Mouse (Mus musculus) cerebellum, adult (tissue): Measurements from ENCODE around the gene Ercc5.

Experiments used
- ATAC-seq: cut with Nextera tagmentation; 2 replicates; pipeline ENCODE4 v1.9.2; 2017; ENCODE audit warnings: mild to moderate bottlenecking, moderate library complexity, mixed read lengths; ENCODE audit not compliant: insufficient number of reproducible peaks, low FRiP score, low TSS enrichment

Gene Ercc5

DNA sequence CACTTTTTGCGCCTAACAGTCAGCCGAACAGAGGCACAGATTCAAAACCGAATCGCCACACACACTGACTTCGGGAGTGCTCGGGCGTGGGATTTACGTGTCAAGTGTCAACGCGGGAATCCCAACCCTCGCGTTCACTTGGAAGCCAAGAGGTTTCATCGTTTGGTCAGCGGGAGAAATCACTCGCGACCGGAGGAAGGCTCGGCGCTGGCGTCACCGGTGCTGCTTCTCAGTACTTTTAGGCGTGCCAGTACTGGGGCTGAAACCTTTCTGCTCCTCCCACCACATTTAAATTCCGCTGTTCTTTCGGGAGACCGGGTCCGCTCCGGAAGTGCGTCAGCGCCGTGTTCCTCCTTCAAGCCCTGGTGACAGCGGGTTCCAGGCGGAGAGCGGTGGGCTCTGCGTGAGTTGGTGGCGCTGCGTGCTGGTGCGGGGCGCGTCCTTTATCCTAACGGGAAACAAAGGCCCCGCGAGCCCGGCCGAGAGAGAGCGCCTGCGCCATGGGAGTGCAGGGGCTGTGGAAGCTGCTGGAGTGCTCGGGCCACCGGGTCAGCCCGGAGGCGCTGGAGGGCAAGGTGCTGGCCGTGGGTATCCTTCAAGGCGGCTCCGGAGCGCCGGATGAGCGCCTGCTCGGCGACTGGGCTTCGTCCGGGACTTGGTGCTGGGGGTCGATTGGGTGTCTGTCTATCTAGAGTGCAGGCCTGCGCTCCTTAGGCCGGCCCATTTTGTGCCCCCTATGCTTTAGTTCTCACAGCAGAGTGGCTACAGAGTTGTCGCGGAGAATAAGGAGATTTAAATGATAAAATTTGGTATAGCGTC is at the start of gene Ercc5:
Gene Ercc5 (plus strand): TSS at position 182 of the 819 bp plus-strand sequence.
- ATAC-seq = peak; percentile 97

DNA sequence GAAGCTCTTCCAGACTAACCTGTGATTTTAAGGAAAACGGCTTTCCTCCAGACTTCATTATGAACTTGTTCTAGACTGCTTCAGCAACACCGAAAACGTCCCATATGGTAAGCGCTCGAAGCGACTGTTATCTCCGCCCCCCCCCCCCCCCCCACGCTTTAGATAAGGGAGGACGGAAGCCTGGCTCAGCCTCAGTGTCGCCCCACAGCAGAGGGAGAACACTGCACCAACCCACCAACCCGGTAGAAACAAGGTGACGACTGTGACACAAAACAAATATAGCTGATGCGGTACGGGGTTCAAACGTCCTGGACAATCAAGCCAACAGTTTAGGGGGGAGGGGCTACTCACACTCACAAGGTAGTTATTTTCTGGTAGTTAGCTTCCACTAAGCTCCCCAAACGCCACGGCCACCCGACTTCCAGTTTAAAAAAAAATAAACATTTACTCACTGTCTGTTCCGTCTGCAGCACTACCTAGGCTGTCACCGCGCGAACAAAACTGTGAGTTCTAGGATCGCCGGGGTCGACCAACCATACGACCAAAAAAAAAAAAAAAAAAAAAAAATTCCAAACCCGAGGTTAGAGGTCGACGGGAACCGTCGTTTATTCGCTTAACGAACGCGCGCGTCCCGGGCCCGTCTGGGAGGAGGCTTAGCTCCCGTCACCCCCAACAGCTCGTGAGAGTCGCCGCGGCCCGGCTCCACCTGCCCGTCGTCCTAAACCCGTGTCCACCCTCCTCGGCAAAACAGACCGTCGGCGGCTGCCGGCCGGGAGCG is 45.9 kb upstream of the Ercc5 start:
- ATAC-seq = peak; percentile 71

DNA sequence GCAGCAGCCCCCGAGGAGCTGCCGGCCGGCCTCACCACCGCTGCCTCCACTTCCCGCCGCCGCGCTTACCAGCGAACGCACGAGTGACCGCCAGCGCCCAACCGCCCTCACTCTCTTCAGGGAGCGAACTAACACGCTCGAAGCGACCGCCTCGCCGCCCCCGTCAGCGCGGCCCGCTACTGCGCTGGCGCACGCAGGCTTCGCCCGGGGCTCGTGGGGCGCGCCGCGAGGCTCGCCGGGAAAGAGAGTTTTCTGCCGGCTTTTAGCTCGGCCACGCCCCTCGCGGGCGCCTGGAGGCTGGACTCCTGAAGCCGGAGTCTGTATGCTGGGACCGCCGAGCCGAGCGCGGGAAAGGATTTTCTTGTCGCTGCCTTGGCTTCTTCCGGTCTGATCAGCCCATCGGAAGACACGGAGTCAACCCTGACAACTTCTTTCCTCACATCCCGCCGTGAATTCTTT is 45.3 kb upstream of the Ercc5 start, which contains the start of gene Tex30:
Gene Tex30 (minus strand): TSS at position 183 of the 459 bp plus-strand sequence.
- ATAC-seq = peak; percentile 99

DNA sequence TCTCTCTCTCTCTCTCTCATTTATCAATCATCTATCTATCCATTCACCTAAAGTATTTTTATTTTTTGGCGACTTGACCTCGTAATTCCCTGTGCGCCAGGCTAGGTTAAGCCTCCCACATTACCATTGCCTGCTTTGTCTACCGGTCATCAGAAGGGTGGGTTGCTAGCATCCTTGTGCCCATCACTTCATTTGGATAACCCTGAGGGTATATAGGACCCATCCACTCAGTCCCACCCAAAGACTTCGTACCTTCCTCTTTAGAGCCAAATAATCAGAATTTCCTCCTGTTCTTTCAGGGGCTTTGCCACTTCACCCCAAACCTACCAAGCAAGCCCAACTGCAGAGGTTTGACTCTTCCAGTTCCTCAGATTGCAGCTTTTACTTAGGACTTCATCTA is 44.6 kb upstream of the Ercc5 start:
- no peak for ATAC-seq

DNA sequence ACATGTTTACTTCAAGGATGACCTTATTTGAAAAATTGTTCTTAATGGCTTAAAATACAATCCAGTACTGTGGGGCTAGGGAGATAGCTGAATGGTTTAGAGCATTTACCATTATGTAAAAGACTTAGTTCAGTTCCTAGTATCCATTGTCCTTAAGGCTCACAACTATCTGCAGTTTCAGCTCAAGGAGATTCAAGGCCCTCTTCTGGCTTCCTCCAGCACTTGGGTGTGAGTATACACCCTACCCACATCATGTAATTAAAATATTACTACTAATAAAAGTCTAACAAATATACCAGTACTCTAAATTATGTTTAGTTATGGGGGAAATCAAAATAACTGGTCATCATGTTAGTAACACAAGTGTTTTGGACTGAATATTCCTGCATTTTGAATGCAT is 30.0 kb upstream of the Ercc5 start:
- ATAC-seq = no peak

DNA sequence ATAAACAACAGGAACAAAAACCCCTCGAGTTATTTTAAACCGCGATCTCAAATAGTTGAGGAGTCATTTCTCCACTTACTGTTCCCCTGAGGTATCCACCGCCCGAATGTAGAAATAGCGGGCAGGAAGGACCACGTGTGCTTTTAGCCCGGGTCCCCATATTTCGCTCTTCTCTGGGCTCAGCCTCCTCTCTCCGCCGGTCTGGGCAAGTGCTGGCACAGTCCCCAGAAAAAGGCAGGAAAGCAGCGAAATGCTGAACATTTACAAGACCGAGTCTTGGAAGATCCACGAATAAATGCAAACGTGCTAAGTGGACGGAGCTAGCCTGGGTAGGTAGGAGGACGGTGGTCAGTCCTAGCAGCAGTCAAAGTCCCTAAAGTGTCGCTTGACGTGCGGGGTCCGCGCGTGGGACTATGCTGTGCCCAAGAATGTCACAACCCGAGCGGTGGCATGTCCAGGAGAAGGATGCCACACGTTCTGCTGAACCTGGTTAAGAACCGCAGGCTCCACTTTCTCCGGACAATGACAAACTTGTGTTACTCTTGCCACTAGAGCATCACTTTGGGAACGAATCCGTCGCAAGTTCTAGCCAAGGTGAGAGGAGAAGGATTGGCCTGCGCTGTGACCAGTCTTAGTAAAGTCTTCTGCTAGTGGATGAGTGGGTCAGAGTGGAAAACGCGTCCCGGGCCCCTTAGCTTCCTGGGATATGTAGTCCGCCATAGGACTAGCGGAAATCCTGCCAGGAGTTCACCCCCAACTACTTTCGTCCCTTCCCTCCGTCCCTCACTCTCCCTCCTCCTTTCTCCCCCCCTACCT is 29.1 kb upstream of the Ercc5 start, which contains the start of the genes Kdelc1 and Bivm:
Gene Kdelc1 (minus strand): TSS at position 570 of the 816 bp plus-strand sequence.
Gene Bivm (plus strand): TSS at position 719 of the 816 bp plus-strand sequence.
- ATAC-seq = peak; percentile 97

DNA sequence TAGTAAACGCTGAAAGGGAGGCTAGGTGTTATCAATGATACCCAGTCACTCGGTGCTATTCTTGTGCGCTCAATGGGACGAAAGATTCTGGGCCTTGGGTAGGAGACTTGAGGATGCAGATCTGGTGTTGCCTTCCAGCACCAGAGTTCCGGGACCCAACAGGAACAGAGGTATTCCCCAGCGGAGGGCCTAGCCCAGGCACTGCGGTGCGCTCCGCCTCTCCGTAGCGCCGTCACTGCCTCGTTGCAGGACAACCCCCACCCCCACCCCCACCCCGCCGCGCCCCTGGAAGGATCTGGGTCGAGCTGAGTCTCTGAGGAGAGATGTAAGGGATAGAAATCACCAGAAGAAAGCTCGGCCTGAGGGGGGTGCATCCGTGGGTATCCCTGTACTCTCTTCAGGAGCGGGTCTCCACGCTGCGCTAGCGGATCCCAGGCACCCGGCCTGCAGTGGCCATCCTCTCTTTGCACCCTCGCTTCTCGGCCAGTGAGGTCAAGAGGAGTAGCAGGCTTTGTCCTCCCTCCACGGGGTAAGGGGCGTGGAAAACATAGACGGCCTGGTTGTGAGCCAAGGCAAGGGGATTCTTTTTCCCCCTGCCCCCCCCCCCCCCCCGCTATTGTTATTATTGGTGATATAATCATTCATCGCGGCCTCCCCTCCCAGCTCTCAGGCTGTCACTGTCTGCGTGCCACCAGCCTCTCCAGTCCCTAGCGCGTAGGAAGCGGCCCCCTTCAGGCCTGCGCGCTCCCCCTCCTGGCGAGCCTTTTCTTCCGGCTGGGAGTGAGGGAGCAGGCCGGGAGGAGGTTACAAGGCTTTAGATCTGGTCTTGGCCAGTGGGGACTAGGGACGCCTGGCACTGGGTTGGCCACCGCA is 28.1 kb upstream of the Ercc5 start:
- peak; percentile 77 for ATAC-seq

DNA sequence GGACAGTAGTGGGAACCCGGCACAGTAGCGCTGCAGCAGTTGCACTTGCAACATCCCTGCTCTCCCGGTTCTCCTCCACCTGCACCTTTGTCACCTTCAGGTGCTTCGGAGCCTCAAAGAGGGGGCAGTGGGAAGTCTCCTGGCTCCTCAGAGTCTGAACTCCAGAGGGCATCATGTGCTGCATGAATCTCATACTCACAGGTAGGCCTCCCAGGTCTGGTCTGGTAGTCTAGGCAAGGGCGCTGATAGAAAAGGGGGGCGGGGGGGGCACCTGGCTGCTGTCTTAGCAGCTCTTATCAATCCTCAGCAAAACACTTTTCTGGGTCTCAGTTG is 27.5 kb upstream of the Ercc5 start:
- ATAC-seq = no peak; the same call in 1 of the 2 replicates

DNA sequence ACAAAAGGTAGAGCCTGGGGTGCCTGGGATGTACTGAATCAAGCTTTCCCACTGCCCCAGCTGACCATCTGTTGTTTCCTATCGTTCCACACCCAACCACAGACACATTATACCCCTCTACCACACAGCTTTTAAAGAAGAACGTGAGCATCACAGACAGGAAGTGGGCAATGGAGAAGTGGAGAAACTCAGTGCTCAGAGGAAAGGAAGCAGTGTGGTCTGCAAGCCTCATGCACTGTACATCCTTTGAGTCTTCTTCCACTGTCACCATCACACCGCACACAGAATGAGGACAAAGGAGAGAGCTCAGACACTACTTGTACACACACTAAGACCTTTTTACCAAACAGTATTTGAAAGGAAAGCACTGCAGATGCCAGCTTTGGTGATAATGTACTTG is 25.3 kb upstream of the Ercc5 start:
- ATAC-seq = no peak

DNA sequence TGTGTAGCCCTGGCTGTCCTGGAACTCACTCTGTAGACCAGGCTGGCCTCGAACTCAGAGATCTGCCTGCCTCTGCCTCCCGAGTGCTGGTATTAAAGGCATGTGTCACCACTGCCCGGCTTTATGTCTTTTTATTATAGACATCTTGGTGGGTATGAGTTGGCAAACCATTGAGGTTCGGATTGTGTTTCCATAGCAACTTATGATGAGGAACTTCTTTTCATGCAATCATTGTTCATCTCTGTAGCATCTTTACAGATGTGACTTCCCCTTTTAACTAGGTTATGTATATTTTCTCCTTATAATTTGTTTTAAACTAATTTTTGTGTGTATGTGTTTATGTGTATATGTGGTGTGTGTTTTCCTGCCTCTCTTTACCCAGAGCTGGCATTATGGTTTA is 22.0 kb upstream of the Ercc5 start:
- ATAC-seq = no peak

DNA sequence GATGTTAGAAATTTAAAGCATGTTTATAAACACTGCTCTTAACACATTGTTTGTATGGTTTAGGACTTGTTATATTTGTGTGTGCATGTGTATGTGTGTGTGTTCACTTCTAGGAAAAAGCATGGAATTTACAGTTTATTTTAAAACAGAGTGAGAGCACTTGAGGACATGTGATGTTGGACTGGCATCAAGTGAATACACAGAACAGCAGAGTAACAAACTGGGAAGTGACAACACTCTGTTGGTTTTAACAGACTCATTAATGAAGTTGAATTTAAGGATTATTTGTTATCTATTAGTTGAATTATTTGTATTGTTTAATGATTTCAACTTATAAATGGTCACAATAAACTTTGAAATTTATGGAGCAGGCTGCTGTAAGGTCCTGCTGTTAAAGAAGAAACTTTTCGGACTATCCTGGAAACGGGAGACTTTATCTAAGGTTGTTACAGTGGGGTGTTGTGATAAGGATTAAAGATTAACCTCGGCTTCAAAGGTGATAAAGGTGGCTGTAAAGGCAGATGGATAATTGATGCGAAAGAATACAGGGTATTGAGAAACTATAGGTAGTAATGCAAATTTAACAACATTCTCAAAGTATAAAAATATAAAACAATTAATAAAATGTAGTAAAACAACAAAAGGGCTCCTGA is 17.5 kb upstream of the Ercc5 start:
- ATAC-seq = no peak

DNA sequence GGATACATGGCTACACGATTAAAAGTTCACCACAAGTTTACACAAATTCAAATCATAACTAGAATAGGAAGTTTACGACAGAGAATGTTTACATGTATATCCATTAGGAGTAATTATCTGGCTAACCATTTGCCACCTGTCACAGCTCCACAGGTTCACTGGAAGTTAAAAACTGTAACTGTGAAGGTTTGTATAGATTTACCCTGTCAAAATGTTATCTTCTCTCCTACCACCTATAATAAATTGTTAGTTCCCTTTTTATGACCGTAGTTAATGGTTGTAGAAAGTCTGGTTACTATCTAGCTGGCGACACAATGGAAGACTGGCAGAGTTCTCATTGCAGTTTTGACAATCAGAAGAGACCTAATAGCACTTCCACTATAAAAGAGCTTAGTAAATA is 7.3 kb upstream of the Ercc5 start:
- ATAC-seq = no peak

DNA sequence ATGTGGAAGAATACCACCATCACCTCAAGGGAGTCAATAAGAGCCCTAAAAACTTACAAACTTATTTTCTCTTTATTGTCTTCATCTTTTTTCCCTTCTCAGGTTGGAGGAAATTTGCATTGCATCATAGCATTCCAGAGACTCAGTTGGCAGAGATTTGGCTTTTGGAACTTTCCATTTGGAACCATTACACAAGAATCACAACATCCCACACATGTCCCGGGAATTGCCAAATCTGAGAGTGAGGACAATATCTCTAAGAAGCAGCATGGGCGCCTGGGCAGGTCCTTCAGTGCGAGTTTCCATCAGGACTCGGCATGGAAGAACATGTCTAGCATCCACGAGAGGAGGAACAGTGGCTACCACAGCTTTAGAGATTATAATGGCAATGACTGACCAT is 4.8 kb upstream of the Ercc5 start:
- ATAC-seq = no peak

DNA sequence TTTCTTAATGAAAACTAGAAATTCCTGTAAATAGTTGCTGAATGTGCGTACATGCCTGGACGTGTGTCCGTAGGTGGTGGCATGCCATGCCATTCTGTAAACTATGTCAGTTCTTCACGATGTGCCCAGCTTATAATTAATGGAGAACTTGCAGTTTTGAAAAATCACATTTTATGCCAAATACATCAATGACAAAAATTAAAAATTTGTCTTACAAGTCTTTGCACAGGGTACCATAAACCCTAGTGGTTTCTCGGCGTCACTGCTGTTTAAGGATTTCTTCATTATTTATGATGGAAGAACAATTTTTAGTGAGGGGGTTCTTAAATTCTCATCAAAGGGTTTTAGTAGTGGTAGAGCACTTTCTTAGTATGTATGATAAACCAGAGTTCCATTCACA is 1.2 kb downstream of the Ercc5 start:
- no peak for ATAC-seq

DNA sequence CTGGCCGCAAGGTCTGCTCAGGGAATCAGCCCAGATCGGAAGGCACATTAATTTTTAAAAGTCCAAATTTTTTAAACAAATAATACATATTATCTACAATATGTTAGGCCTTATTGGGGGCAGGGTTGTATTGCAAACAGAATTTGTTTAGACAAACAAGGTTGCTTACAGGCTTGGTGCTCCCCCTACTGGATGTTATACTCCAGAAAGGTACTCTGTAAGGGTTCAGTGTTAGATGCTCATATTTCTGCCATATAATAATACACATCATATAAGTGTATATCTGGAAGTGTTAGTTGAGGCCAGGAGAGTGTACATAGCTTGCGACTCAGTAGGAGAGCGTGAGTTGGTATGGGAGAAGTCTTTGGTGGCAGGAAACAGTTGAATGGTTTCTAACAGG is 7.7 kb downstream of the Ercc5 start:
- 0 out of 2 replicates have a peak, but pooled peaks have one; percentile 56 for ATAC-seq

DNA sequence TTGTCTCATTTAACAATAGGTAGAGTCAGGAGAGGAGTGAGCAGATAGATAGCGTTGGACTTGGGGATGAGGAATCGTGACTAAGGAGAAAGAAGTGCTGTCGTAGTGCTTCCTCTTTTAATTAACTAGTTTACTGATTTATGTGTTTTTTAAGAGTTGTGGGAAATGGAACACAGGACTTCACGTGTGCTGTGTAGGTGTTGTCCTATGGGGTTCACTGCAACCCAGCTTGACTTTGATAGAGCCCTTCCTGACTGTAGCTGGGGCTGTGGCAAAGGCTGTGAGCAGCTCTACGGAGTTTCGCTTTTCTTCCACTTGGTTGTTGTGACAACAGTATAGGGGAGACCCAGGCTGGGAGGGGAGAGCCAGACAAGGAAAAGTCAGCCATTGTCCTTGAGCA is 10.8 kb downstream of the Ercc5 start:
- ATAC-seq = no peak

DNA sequence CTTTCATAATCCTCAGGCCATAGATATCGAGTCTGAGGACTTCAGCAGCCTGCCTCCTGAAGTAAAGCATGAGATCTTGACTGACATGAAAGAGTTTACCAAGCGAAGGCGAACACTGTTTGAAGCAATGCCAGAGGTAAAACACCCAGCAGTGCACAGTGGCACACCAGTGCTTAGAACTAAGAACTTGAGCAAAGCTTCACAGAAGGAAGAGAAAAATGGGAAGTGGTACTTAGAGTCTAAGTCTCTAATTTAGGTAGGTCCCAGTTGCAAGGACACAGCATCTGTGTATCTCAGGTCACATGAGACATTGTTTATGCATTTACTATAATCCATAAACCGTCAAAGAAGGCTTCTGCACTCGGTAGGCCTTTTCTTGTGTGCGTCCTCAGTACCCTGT is 14.3 kb downstream of the Ercc5 start:
- ATAC-seq = no peak

DNA sequence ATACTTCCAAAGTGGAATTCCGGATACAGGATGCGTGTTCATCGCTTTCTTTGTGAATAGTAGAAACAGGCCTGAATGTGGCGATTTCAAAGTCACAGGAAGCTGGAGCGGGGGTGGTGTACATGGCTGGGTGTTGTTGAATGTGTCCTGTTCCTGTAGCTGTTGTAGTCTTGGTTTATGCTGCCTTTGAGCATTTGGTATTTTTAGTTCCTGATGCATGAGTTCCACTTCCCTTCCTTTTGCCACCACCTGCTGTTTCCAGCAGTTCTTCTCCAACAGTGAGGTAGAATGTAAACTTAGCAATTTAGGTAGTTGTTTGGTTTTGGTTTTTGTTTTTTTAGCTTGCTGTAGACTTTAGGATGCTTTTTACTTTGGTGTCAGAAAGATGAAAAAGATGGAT is 14.8 kb downstream of the Ercc5 start:
- no peak for ATAC-seq

DNA sequence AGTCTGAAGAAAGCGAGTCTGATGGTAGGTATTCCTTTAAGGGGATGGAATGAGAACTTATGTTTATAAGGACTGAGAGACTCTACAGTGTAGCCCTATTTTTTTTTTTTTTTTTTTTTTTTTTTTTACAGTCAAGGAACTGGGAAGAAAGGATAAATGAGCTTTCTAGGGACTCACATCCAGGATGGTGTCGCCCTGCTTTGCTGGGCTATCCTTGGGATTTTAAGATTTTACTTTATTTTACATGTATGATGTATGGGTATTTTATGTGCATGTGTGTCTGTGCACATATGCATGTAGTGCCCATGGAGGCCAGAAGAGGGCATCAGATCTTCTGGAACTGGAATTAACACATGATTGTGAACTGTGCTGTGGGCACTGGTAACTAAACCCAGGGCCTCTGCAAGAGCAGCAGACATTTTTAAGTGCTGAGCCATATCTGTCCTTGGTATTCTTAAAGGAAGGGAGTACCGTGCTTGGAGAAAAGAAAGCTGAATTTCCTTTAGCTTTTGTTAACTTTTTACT is 20.4 kb downstream of the Ercc5 start:
- ATAC-seq = no peak
